Mouse (Mus musculus) megakaryocyte, embryonic 14.5 days (primary cell): ENCODE measurements around the gene Slc48a1.

Source experiments
- FLI1 ChIP-seq: IDR thresholded peaks from 2 replicates; pipeline ENCODE4 v1.6.1; 2012; ENCODE audit warnings: low read length, inconsistent platforms, mixed read lengths
- GATA1 ChIP-seq: IDR thresholded peaks from 3 replicates; pipeline ENCODE4 v1.6.1; 2012; ENCODE audit warnings: mixed read lengths, low read length, inconsistent platforms, borderline replicate concordance

DNA sequence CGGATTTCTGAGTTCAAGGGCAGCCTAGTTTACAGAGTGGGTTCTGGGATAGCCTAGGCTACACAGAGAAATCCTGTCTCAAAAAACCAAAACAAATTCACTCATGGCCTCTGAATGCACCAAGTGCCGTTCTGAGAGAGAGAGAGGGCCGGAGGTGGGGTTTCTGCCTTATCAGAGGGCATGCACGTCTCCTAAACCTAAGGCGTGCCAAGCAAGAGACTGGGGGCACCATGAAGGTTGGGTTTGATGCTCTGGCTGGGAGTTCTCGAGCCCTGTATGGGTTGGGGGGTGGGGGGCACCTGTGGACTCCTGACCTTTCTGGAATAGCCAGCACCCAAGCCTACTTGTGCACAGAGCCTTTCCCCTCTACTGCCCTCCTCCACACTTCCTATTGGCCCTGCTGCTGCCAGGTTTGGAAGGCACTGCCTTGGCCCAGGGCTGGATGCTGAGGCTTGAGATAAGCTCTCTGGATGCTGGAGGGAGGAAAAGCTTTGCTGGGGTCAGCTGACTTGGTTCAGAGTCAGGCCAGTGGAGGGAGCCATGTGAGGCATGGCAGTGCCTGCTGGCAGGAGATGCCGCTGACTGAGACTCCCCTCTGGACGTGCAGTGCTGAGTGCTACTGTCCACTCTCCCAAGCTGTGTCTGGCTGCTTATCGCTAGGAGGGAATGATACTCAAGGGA lies 7.6 kb downstream of the Slc48a1 start:
- no peak for TF ChIP-seq GATA1
- TF ChIP-seq FLI1: no peak
